Mouse (Mus musculus): Measurements from ENCODE around the gene Esyt3. TPM values are rescaled to one million over a fixed set of nuclear protein-coding genes. Genes with fewer than 3 reads are reported as not detected.

Gene Esyt3
- polyA plus RNA-seq, 1 experiment from 2014 or later, result 0.32 TPM

Other genes starting within 250 kb of the Esyt3 start
- 0.81 and 0.90 TPM in 2 replicates for gene Pik3cb, start 217.9 kb downstream of the Esyt3 start, polyA plus RNA-seq (2015; fragmentation: Nextera tagmentation; extraction: Ambion mirVana)
- not detected in 2 replicates for gene Faiml, start 121.3 kb downstream of the Esyt3 start, polyA plus RNA-seq (2015; fragmentation: Nextera tagmentation; extraction: Ambion mirVana)
- gene Cep70, start 115.2 kb downstream of the Esyt3 start, polyA plus RNA-seq (2015; fragmentation: Nextera tagmentation; extraction: Ambion mirVana), result 25.5 and 32.2 TPM in 2 replicates
- 10.7 and 15.7 TPM in 2 replicates for gene Mras, start 78.8 kb upstream of the Esyt3 start, polyA plus RNA-seq (2015; fragmentation: Nextera tagmentation; extraction: Ambion mirVana)
- 0.23 TPM in 1 of 2 replicates, not detected in the other for gene Nme9, start 92.9 kb upstream of the Esyt3 start, polyA plus RNA-seq (2015; fragmentation: Nextera tagmentation; extraction: Ambion mirVana)
- gene Armc8, start 210.3 kb upstream of the Esyt3 start, polyA plus RNA-seq (2015; fragmentation: Nextera tagmentation; extraction: Ambion mirVana), result 24.3 and 25.0 TPM in 2 replicates
- 33.0 and 33.9 TPM in 2 replicates for gene Dbr1, start 217.2 kb upstream of the Esyt3 start, polyA plus RNA-seq (2015; fragmentation: Nextera tagmentation; extraction: Ambion mirVana)

Measured in kidney, embryonic 16.5 days (tissue).